Mouse (Mus musculus) limb, embryonic 14.5 days (tissue): ENCODE measurements at regions not wholly inside any gene's neighbourhood (a gene's known extent, or its start where the extent isn't known, plus 50 kb on each side); places are given as distances from the start of the nearest gene placed in this dataset.

ENCODE experiments used
- ATAC-seq: fragments of 200-750 bp; cut with Nextera tagmentation; 2 replicates; pipeline ENCODE4 v1.8.0; 2017; ENCODE audit warnings: low read depth, moderate number of reproducible peaks, moderate TSS enrichment; ENCODE audit not compliant: low FRiP score
- DNase-seq: peaks from one replicate; pipeline ENCODE4 v3.0.0-alpha.2; 2015; ENCODE audit warnings: low spot score
- H3K27ac ChIP-seq: fragments of 300-500 bp; sonication (generic); replicated peaks from 2 replicates; pipeline ENCODE4 v1.5.1; 2014; ENCODE audit warnings: low read depth, mild to moderate bottlenecking, low read length, moderate library complexity, mixed read lengths
- H3K27me3 ChIP-seq: fragments of 300-500 bp; sonication (generic); 2 replicates; pipeline ENCODE4 v1.6.1; 2014; ENCODE audit warnings: low read length, mixed read lengths; ENCODE audit not compliant: control insufficient read depth, insufficient read depth
- H3K36me3 ChIP-seq: fragments of 300-500 bp; sonication (generic); 2 replicates; pipeline ENCODE4 v1.6.1; 2014; ENCODE audit warnings: mild to moderate bottlenecking, low read length, moderate library complexity, mixed read lengths; ENCODE audit not compliant: control insufficient read depth, insufficient read depth
- H3K4me1 ChIP-seq: fragments of 300-500 bp; sonication (generic); 2 replicates; pipeline ENCODE4 v1.6.1; 2014; ENCODE audit warnings: antibody characterized with exemption, low read length, mixed read lengths; ENCODE audit not compliant: control insufficient read depth, insufficient read depth
- H3K4me2 ChIP-seq: fragments of 300-500 bp; sonication (generic); replicated peaks from 2 replicates; pipeline ENCODE4 v1.6.1; 2014; ENCODE audit warnings: low read depth, mild to moderate bottlenecking, low read length, moderate library complexity; ENCODE audit not compliant: severe bottlenecking
- H3K4me3 ChIP-seq: fragments of 300-500 bp; sonication (generic); replicated peaks from 2 replicates; pipeline ENCODE4 v1.5.1; 2014; ENCODE audit warnings: low read length
- H3K9ac ChIP-seq: fragments of 300-500 bp; sonication (generic); 2 replicates; pipeline ENCODE4 v1.6.1; 2014; ENCODE audit warnings: mild to moderate bottlenecking, low read depth, low read length, moderate library complexity; ENCODE audit not compliant: severe bottlenecking
- H3K9me3 ChIP-seq: fragments of 300-500 bp; sonication (generic); 2 replicates; pipeline ENCODE4 v1.6.1; 2016; ENCODE audit warnings: low read length; ENCODE audit not compliant: control insufficient read depth
- POLR2A ChIP-seq: fragments of 200-500 bp; IDR thresholded peaks from 2 replicates; pipeline ENCODE4 v1.8.0; 2012; ENCODE audit warnings: inconsistent platforms, mild to moderate bottlenecking, moderate library complexity, borderline replicate concordance; ENCODE audit not compliant: insufficient read depth, insufficient read length; ENCODE audit errors: extremely low read depth
- WGBS: fragments of 180-500 bp; shearing (Covaris S2); extraction: QIAGEN DNeasy Blood & Tissue Kit; methylation state at CpG from one replicate; pipeline ENCODE4 v1.1.7; 2014; 5-methylcytosine and 5-hydroxymethylcytosine counted together

GRCm38 (mm10) chr6:99935373-99935772 is 209.2 kb upstream of the Prok2 start:
- no peaks in the 10 kb centered on the region for H3K9me3 ChIP-seq
- H3K27ac ChIP-seq, result no peak overlapping the region
- H3K4me2 ChIP-seq, result no peak overlapping the region
- 81% methylated on average over 4 of the region's 4 CpGs for WGBS
- H3K9ac ChIP-seq, result no peak overlapping the region
- no peak for ATAC-seq
- H3K36me3 ChIP-seq, result no peaks in the 10 kb centered on the region
- no peak overlapping the region for H3K4me3 ChIP-seq
- peaks cover 21% of the 10 kb centered on the region for H3K4me1 ChIP-seq
- DNase-seq, result no peak
- no peak for TF ChIP-seq POLR2A
- H3K27me3 ChIP-seq, result no peaks in the 10 kb centered on the region

GRCm38 (mm10) chr6:99934394-99934793 is 208.2 kb upstream of the Prok2 start:
- ATAC-seq, result no peak
- DNase-seq, result peak; percentile 43
- Histone ChIP-seq H3K4me1 (peaks cover 15% of the 10 kb centered on the region), H3K27me3 (no peaks in the 10 kb centered on the region), H3K4me2 (no peak overlapping the region), H3K36me3 (no peaks in the 10 kb centered on the region), H3K9me3 (no peaks in the 10 kb centered on the region), H3K27ac (no peak overlapping the region), H3K4me3 (no peak overlapping the region), H3K9ac (no peak overlapping the region)
- 82% methylated on average over 5 of the region's 5 CpGs for WGBS
- TF ChIP-seq POLR2A, result no peak

- H3K36me3 ChIP-seq, result no peaks in the 10 kb centered on the region
- no peak overlapping the region for H3K9ac ChIP-seq
- TF ChIP-seq POLR2A, result no peak
- no peak overlapping the region for H3K4me2 ChIP-seq
- H3K9me3 ChIP-seq, result no peaks in the 10 kb centered on the region
- ATAC-seq, result no peak
- peaks cover 5% of the 10 kb centered on the region for H3K4me1 ChIP-seq
- H3K27me3 ChIP-seq, result no peaks in the 10 kb centered on the region
- H3K27ac ChIP-seq, result no peak overlapping the region
- no peak for DNase-seq
- H3K4me3 ChIP-seq, result no peak overlapping the region
- WGBS, result 71% methylated on average over 5 of the region's 5 CpGs
Observed at GRCm38 (mm10) chr6:99933404-99933803, 207.2 kb upstream of the Prok2 start.

- no peak overlapping the region for H3K4me3 ChIP-seq
- no peaks in the 10 kb centered on the region for H3K36me3 ChIP-seq
- TF ChIP-seq POLR2A, result no peak
- no peak overlapping the region for H3K9ac ChIP-seq
- no peaks in the 10 kb centered on the region for H3K27me3 ChIP-seq
- no peaks in the 10 kb centered on the region for H3K9me3 ChIP-seq
- 43% methylated on average over 2 of the region's 2 CpGs for WGBS
- DNase-seq (no peak), ATAC-seq (no peak)
- peaks cover 4% of the 10 kb centered on the region; the same call in 1 of the 2 replicates for H3K4me1 ChIP-seq
- H3K27ac ChIP-seq, result no peak overlapping the region
- H3K4me2 ChIP-seq, result no peak overlapping the region
Observed at GRCm38 (mm10) chr6:99932923-99933322, 206.7 kb upstream of the Prok2 start.

GRCm38 (mm10) chr6:99932405-99932804 is 206.2 kb upstream of the Prok2 start:
- Histone ChIP-seq H3K27me3 (peaks cover under 1% of the 10 kb centered on the region; the same call in 1 of the 2 replicates), H3K27ac (no peak overlapping the region), H3K4me2 (no peak overlapping the region), H3K9ac (no peak overlapping the region), H3K9me3 (no peaks in the 10 kb centered on the region), H3K4me3 (no peak overlapping the region), H3K4me1 (peaks cover 4% of the 10 kb centered on the region; the same call in 1 of the 2 replicates), H3K36me3 (no peaks in the 10 kb centered on the region)
- ATAC-seq (no peak), DNase-seq (no peak)
- no peak for TF ChIP-seq POLR2A
- WGBS, result 54% methylated on average over 6 of the region's 6 CpGs

GRCm38 (mm10) chr6:99931588-99931987 is 205.4 kb upstream of the Prok2 start:
- peaks cover 4% of the 10 kb centered on the region; the same call in 1 of the 2 replicates for H3K4me1 ChIP-seq
- peaks cover 5% of the 10 kb centered on the region; the same call in 1 of the 2 replicates for H3K27me3 ChIP-seq
- no peak overlapping the region for H3K27ac ChIP-seq
- no peaks in the 10 kb centered on the region for H3K36me3 ChIP-seq
- DNase-seq (peak; percentile 39), ATAC-seq (no peak)
- no peak overlapping the region for H3K9ac ChIP-seq
- H3K4me3 ChIP-seq, result no peak overlapping the region
- no peaks in the 10 kb centered on the region for H3K9me3 ChIP-seq
- 74% methylated on average over 4 of the region's 4 CpGs for WGBS
- H3K4me2 ChIP-seq, result no peak overlapping the region
- no peak for TF ChIP-seq POLR2A
